Mouse (Mus musculus) hindbrain, embryonic 15.5 days (tissue): ENCODE data around the gene Chic2. TPM values are rescaled to one million over a fixed set of nuclear protein-coding genes. Genes with fewer than 3 reads are reported as not detected.
A peak's percentile ranks its signal among the peaks of the same experiment; 100 is the strongest.

Source experiments
- ATAC-seq: fragments of 200-750 bp; cut with Nextera tagmentation; 2 replicates; pipeline ENCODE4 v1.8.0; 2017; ENCODE audit warnings: low read depth, moderate number of reproducible peaks, moderate TSS enrichment; ENCODE audit not compliant: low FRiP score
- H3K27ac ChIP-seq: fragments of 300-500 bp; sonication (generic); replicated peaks from 2 replicates; pipeline ENCODE4 v1.5.1; 2015; ENCODE audit warnings: mild to moderate bottlenecking, inconsistent platforms
- H3K27me3 ChIP-seq: fragments of 300-500 bp; sonication (generic); 2 replicates; pipeline ENCODE4 v1.6.1; 2015; ENCODE audit warnings: control low read depth, inconsistent platforms
- H3K36me3 ChIP-seq: fragments of 300-500 bp; sonication (generic); 2 replicates; pipeline ENCODE4 v1.6.1; 2015; ENCODE audit warnings: control low read depth, inconsistent platforms
- H3K4me1 ChIP-seq: fragments of 300-500 bp; sonication (generic); replicated peaks from 2 replicates; pipeline ENCODE4 v1.6.1; 2015; ENCODE audit warnings: control low read depth, inconsistent platforms
- H3K4me2 ChIP-seq: fragments of 300-500 bp; sonication (generic); 2 replicates; pipeline ENCODE4 v1.6.1; 2015; ENCODE audit warnings: moderate library complexity, mild to moderate bottlenecking, inconsistent platforms
- H3K4me3 ChIP-seq: fragments of 300-500 bp; sonication (generic); 2 replicates; pipeline ENCODE4 v1.5.1; 2015; ENCODE audit warnings: mild to moderate bottlenecking, inconsistent platforms
- H3K9ac ChIP-seq: fragments of 300-500 bp; sonication (generic); 2 replicates; pipeline ENCODE4 v1.6.1; 2015; ENCODE audit warnings: inconsistent platforms
- H3K9me3 ChIP-seq: fragments of 300-500 bp; sonication (generic); 2 replicates; pipeline ENCODE4 v1.6.1; 2016; ENCODE audit warnings: control low read depth, inconsistent platforms
- WGBS: fragments of 180-500 bp; shearing (Covaris S2); methylation state at CpG from one replicate; pipeline ENCODE4 v1.1.7; 2015; 5-methylcytosine and 5-hydroxymethylcytosine counted together
- polyA plus RNA-seq: library from polyadenylated mRNA; unstranded; fragments of >200 nt; fragmentation: Nextera tagmentation; extraction: Ambion mirVana; gene quantifications from 2 replicates; pipeline ENCODE4 v1.2.1, GENCODE M21; 2015

Chic2 gene
- polyA plus RNA-seq: 30.0 and 30.3 TPM in 2 replicates

GRCm38 (mm10) chr5:75044310-75044904 lies at the start of gene Chic2:
TSS of gene Chic2 (minus strand) at chr5:75044774.
- WGBS: under 1% methylated on average over 56 of the region's 90 CpGs
- peak within 1 kb of the TSS; percentile 77 for H3K27ac ChIP-seq
- H3K4me2 ChIP-seq: peak within 1 kb of the TSS; percentile 71
- peak within 1 kb of the TSS; percentile 62 for H3K4me3 ChIP-seq
- peak; percentile 96 for ATAC-seq
- no peaks in the 10 kb centered on the region for H3K9me3 ChIP-seq
- peaks cover 25% of the 10 kb centered on the region for H3K4me1 ChIP-seq
- 0 out of 2 replicates have a peak, but pooled peaks cover 2% of the 10 kb centered on the region for H3K27me3 ChIP-seq
- H3K36me3 ChIP-seq: no peaks in the 10 kb centered on the region; the same call in 1 of the 2 replicates
- peak within 1 kb of the TSS; percentile 93 for H3K9ac ChIP-seq

GRCm38 (mm10) chr5:75085906-75086305 lies 41.3 kb upstream of the Chic2 start:
- Histone ChIP-seq H3K4me2 (no peak overlapping the region), H3K4me1 (peaks cover 14% of the 10 kb centered on the region), H3K36me3 (no peaks in the 10 kb centered on the region), H3K4me3 (no peak overlapping the region), H3K27ac (no peak overlapping the region), H3K9me3 (no peaks in the 10 kb centered on the region), H3K9ac (no peak overlapping the region), H3K27me3 (peaks cover 72% of the 10 kb centered on the region)
- no peak for ATAC-seq
- WGBS: 29% methylated on average over 4 of the region's 4 CpGs

- Histone ChIP-seq H3K27me3 (peaks cover 74% of the 10 kb centered on the region), H3K4me3 (no peak overlapping the region), H3K4me2 (no peak overlapping the region), H3K27ac (no peak overlapping the region), H3K9ac (no peak overlapping the region), H3K36me3 (no peaks in the 10 kb centered on the region), H3K4me1 (peaks cover 14% of the 10 kb centered on the region), H3K9me3 (no peaks in the 10 kb centered on the region)
- 3% methylated on average over 17 of the region's 17 CpGs for WGBS
- ATAC-seq: no peak
Measured at GRCm38 (mm10) chr5:75085521-75085875, 40.9 kb upstream of the Chic2 start.

- peaks cover 79% of the 10 kb centered on the region for H3K27me3 ChIP-seq
Measured at GRCm38 (mm10) chr5:75084871-75085520, 40.4 kb upstream of the Chic2 start.

GRCm38 (mm10) chr5:75084393-75084870 lies 39.9 kb upstream of the Chic2 start:
- Histone ChIP-seq H3K9me3 (no peaks in the 10 kb centered on the region), H3K27ac (no peak overlapping the region), H3K36me3 (no peaks in the 10 kb centered on the region), H3K4me1 (peaks cover 14% of the 10 kb centered on the region), H3K4me2 (no peak overlapping the region), H3K9ac (no peak overlapping the region), H3K27me3 (peaks cover 85% of the 10 kb centered on the region), H3K4me3 (no peak overlapping the region; the same call in 1 of the 2 replicates)
- no peak for ATAC-seq
- 1% methylated on average over 8 of the region's 8 CpGs for WGBS

More at GRCm38 (mm10) chr5:75084871-75085520, 40.4 kb upstream of the Chic2 start:
- H3K4me2 ChIP-seq: peak overlapping the region; percentile 5; the same call in 1 of the 2 replicates
- H3K9ac ChIP-seq: no peak overlapping the region
- WGBS: under 1% methylated on average over 25 of the region's 25 CpGs
- H3K36me3 ChIP-seq: no peaks in the 10 kb centered on the region
- H3K9me3 ChIP-seq: no peaks in the 10 kb centered on the region
- no peak for ATAC-seq
- H3K27ac ChIP-seq: no peak overlapping the region
- H3K4me3 ChIP-seq: peak overlapping the region; percentile 15; the same call in 1 of the 2 replicates
- H3K4me1 ChIP-seq: peaks cover 14% of the 10 kb centered on the region

- Histone ChIP-seq H3K4me3 (no peak overlapping the region), H3K4me1 (peaks cover 14% of the 10 kb centered on the region), H3K27ac (no peak overlapping the region), H3K27me3 (peaks cover 91% of the 10 kb centered on the region), H3K9me3 (no peaks in the 10 kb centered on the region), H3K4me2 (peak overlapping the region; percentile 7; the same call in 1 of the 2 replicates), H3K36me3 (no peaks in the 10 kb centered on the region), H3K9ac (no peak overlapping the region)
- WGBS: under 1% methylated on average over 27 of the region's 27 CpGs
- no peak for ATAC-seq
Measured at GRCm38 (mm10) chr5:75083591-75084392, 39.2 kb upstream of the Chic2 start.

- Histone ChIP-seq H3K9ac (no peak overlapping the region), H3K4me2 (peak overlapping the region; percentile 7; the same call in 1 of the 2 replicates), H3K36me3 (no peaks in the 10 kb centered on the region), H3K27ac (no peak overlapping the region), H3K27me3 (peaks cover 94% of the 10 kb centered on the region), H3K9me3 (no peaks in the 10 kb centered on the region), H3K4me3 (no peak overlapping the region), H3K4me1 (peaks cover 14% of the 10 kb centered on the region)
- WGBS: 2% methylated on average over 13 of the region's 14 CpGs
- ATAC-seq: no peak
Measured at GRCm38 (mm10) chr5:75083061-75083460, 38.5 kb upstream of the Chic2 start.

GRCm38 (mm10) chr5:75082439-75082838 lies 37.9 kb upstream of the Chic2 start:
- WGBS: 3% methylated on average over 6 of the region's 6 CpGs

GRCm38 (mm10) chr5:75079564-75079963 lies 35.0 kb upstream of the Chic2 start:
- peaks cover 94% of the 10 kb centered on the region for H3K27me3 ChIP-seq
- peaks cover 20% of the 10 kb centered on the region for H3K4me1 ChIP-seq
- H3K4me2 ChIP-seq: no peak overlapping the region
- no peak for ATAC-seq
- 5% methylated on average over 7 of the region's 7 CpGs for WGBS
- H3K9ac ChIP-seq: no peak overlapping the region
- no peak overlapping the region for H3K27ac ChIP-seq
- H3K36me3 ChIP-seq: no peaks in the 10 kb centered on the region
- no peaks in the 10 kb centered on the region for H3K9me3 ChIP-seq
- no peak overlapping the region for H3K4me3 ChIP-seq

More at GRCm38 (mm10) chr5:75082439-75082838, 37.9 kb upstream of the Chic2 start:
- peaks cover 92% of the 10 kb centered on the region for H3K27me3 ChIP-seq
- no peaks in the 10 kb centered on the region for H3K9me3 ChIP-seq
- H3K4me1 ChIP-seq: peaks cover 14% of the 10 kb centered on the region
- H3K27ac ChIP-seq: no peak overlapping the region
- no peaks in the 10 kb centered on the region for H3K36me3 ChIP-seq
- no peak overlapping the region for H3K4me3 ChIP-seq
- H3K4me2 ChIP-seq: no peak overlapping the region
- ATAC-seq: peak; percentile 54; the same call in 1 of the 2 replicates
- no peak overlapping the region for H3K9ac ChIP-seq

GRCm38 (mm10) chr5:75077051-75077380 lies 32.4 kb upstream of the Chic2 start:
- Histone ChIP-seq H3K4me2 (no peak overlapping the region), H3K4me1 (peaks cover 14% of the 10 kb centered on the region), H3K36me3 (no peaks in the 10 kb centered on the region), H3K4me3 (no peak overlapping the region), H3K27ac (no peak overlapping the region), H3K27me3 (peaks cover 95% of the 10 kb centered on the region), H3K9me3 (no peaks in the 10 kb centered on the region), H3K9ac (no peak overlapping the region)
- ATAC-seq: no peak
- WGBS: under 1% methylated on average over 19 of the region's 19 CpGs

GRCm38 (mm10) chr5:75076326-75077050 lies 31.9 kb upstream of the Chic2 start:
- 0 out of 2 replicates have a peak, but pooled peaks have one; percentile 23 for ATAC-seq
- no peak overlapping the region for H3K9ac ChIP-seq
- peak overlapping the region; percentile 60 for H3K4me2 ChIP-seq

More at GRCm38 (mm10) chr5:75076326-75077050, 31.9 kb upstream of the Chic2 start:
- peaks cover 95% of the 10 kb centered on the region for H3K27me3 ChIP-seq
- peak overlapping the region; percentile 34 for H3K4me3 ChIP-seq
- H3K4me1 ChIP-seq: peaks cover 14% of the 10 kb centered on the region
- H3K27ac ChIP-seq: no peak overlapping the region
- WGBS: under 1% methylated on average over 17 of the region's 17 CpGs
- H3K36me3 ChIP-seq: no peaks in the 10 kb centered on the region
- no peaks in the 10 kb centered on the region for H3K9me3 ChIP-seq
